Mouse (Mus musculus): Measurements from ENCODE around the gene Asb8. TPM values are rescaled to one million over a fixed set of nuclear protein-coding genes. Genes with fewer than 3 reads are reported as not detected.

Asb8 gene
- total RNA-seq (2022) = 100 to 1,000 TPM; 116 to 127 (median 119) TPM

DNA sequence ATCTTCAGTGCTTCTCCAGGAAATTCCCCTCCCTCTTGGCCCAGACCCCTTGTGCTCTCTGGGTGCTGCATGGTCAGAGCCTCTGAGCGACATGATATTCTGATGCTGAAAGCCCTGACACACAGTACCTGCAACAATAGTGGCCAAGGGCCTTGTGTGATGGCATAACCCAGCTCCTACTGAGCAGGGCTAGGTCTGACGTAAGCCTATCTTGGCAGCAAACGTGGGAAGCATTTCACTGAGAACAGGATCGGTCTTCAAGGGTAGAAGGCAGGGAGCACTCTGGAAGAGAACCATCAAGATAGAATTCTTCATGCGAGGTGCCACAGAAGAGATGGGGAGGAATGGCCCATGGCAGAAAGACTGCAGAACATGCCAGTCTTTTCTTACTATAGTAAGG is at the start of gene Asb8:
Gene Asb8, minus strand, starts transcription at position 101 of the 400 bp plus-strand sequence.
- no peak for DNase-seq (ENCODE audit: low spot score)

DNA sequence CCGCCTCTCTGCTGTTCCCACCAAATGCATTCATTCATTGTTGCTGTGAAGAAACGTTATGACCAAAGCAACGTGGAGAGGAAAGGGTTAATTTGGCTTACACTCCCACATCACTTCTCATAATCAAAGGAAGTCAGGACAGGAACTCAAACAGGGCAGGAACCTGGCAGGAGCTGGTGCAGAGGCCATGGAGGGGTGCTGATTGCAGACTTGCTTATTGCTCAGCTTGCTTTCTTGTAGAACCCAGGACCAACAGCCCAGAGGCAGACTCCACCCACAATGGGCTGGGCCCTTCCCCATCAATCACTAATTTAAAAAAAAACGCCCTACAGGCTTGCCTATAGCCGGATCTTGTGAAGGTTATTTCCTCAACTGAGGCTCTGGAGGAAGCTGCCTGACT is 48.7 kb upstream of the Asb8 start:
- no peak for DNase-seq (ENCODE audit: low spot score)

DNA sequence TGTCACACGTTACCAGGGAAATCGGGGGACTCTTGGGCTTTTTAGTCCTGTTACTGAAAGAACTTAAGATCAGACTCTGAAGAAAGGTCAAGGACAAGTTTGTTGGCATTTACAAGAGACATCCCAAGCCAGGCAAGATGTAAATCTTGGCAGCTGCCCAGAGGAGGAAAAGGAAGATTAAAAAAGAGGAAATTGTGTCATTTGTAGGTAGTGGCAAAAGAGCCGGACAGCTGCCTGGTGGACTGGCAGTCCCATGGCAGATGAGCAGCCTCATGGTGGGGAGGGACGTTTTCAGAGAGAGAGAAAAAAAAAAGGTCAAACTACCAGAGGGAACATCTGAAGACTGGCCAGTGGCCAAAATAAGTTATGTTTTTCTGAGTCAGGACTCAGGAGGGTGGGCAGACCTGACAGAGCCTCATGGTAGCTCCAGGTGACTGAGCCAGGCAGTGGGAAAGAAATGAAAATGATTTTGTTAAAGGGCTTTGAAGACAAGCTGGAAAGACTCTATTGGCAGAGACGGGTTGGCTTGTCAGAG is 48.0 kb upstream of the Asb8 start:
- DNase-seq (ENCODE audit: low spot score) = no peak

DNA sequence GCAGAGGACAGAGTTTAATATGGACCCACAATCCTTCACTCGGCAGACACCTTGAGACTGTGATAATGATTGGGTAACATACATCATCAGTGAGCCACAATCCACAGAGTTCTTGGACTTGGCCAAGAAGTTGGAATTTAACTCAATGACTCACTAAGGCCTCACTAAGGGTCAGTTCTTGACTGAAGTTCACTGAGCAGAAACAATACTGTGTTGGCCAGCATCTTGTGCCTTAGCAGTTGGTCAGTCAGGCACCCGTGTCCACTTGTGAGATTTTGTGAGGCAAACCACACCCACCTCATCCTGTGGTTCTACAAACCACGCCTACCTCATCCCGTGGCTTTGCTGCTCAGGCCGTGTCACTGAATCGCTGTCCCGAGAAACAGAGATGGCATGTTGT is 44.3 kb upstream of the Asb8 start:
- no peak for DNase-seq (ENCODE audit: low spot score)

DNA sequence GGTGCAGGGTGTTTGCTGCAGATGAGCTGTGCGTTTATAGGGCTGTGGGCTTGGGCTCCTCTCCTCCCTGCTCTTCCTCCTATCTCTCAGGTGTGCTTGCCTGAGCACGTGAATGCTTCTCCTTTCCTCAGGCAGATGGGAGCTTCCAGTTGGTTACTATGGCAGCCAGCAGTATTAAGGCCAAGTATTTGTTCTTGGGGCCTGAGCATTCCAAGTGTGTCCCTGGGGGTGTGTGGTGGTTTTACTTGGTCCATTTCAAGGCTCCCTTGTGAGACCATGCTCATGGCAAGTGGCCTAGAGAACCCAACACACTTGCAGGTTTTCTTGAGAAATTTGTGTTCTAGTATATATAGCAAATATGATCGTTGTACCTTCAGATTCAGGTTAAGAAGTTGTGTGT is 30.0 kb upstream of the Asb8 start, which contains the start of gene Olfr288:
Gene Olfr288, minus strand, starts transcription at position 101 of the 400 bp plus-strand sequence.
- DNase-seq (ENCODE audit: low spot score) = no peak

DNA sequence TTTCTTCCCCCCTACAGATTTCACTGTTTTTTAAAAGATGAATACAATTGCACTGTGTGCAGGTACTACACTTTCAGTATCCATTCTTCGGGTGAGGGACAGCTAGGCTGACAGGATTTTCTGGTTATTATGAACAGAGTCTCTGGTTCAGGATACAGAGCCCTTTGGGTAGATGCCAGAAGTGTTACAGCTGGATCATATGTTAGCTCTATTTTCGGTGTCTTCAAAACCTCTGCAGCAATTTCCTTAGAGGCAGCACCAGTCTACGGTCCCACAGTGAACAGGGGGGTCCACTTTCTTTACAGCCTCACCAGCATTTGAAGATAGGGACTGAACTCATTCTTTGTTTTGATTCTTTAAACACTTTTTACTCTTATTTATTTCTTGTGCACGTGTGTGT is 19.0 kb upstream of the Asb8 start:
- no peak for DNase-seq (ENCODE audit: low spot score)

DNA sequence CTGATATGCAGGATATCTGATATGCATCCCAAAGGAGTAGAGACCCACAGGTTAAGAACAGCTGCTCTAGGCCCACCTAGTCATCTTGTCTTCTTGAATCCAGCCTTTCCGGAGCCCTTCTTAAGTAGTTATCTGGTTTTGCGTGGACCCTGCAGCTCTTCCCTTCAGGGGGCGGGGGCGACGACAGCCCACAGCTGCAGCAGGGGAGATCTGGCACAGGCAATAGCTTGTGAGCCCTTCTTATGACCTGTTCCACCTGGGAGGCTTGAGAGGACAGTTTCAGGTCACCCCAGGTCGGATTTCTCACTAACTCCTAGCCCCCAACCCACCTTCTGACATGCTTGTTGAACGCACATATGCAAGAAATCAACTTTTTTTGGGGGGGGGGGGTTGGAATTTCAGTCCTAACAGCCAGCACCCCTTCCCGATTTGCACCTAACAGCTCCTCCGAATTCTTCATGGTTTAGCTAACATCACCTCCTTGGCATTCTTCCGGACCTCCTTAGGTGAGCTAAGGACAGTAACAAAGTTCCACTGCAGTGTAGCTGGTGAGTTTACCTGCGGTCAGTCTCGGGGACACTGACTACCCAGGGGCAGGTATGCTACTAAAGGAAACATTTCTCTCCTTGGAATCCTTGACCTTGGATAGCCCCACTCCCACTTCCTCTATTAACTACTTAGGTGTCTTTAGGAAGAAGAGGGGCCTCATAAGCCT is 16.6 kb upstream of the Asb8 start:
- DNase-seq (ENCODE audit: low spot score) = no peak

DNA sequence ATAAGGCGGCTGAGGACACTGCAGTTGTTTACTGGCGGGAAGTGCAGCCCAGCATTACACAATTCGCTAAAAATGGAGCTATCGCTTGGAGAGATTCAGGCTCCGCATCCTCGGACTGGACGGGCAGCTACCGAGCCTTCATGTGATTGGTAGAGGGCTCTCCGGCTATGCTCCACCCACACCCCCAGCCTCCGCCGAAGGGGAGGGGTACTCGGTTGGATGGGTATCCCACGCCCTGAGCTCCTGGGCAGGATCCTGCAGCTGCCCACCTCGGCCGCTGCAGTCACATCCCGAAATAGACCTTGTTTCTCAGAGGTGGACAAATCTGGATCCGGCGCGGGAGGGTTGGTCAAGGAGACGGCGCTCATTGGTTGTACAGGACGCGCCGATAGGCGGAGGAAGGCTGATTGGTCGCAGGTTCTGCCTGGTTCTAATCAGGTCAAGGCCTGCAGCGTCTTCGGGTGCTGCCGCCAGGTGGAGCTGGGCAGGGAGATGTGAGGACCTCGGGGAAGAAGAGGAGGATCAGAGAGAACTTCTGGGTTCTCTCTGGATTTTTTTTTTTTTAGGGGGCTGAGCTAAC is 15.8 kb upstream of the Asb8 start:
- peak; percentile 95 for DNase-seq (ENCODE audit: low spot score)

DNA sequence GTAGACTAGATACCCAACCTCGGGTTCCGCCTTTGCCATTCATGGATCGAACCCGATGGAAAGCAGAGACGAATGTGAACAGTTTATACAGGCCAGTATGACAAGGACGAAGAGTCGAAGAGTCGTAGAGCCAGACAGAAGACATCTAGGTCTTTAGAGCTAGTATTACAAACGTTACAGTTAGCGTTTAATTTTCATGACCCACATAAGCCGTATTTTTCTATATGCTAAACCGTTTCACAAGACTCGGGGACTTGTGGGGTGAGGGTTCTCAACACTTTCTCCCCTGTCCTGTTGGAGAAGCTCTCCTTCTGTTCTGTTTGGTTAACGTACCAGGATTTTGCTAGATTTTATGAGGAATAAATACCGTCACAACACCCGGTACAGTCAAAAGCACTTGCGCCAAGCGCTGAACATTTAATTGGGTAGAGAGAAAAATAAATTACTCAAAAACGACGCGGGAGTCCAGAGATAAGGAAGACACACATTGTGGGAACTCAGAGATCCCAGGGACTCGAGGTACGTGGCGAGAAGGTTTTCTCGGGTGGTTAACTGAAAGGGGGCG is 15.2 kb upstream of the Asb8 start:
- DNase-seq (ENCODE audit: low spot score) = no peak

DNA sequence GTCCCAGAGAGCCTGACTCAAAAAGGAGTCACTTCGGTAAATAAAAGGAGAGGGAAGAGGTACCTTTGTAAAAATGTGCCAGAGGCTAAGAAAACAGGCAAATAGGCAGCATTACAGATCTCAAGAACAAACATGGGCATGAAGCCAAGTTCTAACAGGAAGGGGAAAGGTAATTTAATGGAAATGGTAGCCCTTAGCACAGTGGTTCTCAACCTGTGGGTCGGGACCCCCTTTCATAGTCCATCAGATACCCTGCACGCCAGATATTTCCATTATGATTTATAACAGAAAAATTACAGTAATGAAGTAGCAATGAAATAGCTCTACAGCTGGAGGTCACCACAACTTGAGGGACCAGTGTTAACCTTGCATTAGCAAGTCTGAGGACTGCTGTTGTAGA is 11.9 kb upstream of the Asb8 start:
- DNase-seq (ENCODE audit: low spot score) = no peak

DNA sequence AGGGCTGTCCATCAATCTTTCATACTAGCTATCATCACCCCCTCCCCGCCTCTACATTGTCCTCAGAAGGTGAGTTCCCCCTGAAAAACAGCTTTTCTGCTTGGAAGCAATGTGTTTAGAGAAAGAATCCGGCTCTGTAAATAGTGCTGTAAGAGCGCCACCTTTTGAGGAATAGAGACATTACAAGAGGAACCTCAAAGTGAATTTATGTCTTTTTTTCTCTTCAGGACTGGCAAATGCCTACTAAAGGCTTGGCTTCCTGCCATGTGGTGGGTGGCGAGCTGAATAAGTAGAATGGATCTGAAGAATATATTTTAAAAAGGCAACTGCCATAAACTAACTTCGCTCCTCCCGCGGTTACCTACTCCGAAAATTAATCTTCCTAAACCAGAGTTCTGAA is 8.4 kb upstream of the Asb8 start:
- DNase-seq (ENCODE audit: low spot score) = peak; percentile 44

DNA sequence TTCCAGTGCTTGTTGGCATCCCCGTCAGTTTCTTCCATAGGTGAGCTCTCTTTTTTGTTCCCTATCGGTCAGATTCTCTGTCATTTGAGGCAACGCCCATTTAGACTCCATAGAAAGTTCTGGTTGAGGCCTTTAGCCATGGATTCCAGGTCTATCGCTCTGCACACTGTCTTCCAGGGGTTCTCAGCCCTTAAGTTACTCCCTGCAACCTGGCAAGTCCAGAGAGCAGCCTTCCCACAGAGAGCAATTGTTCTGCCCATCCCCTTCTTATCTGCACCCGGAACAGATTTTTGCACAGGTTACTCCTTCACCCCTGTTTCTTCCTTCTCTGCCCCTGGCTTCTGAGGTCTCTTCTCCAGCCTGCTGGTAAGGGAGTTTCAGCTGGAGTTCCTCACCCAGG is 6.7 kb upstream of the Asb8 start:
- no peak for DNase-seq (ENCODE audit: low spot score)

DNA sequence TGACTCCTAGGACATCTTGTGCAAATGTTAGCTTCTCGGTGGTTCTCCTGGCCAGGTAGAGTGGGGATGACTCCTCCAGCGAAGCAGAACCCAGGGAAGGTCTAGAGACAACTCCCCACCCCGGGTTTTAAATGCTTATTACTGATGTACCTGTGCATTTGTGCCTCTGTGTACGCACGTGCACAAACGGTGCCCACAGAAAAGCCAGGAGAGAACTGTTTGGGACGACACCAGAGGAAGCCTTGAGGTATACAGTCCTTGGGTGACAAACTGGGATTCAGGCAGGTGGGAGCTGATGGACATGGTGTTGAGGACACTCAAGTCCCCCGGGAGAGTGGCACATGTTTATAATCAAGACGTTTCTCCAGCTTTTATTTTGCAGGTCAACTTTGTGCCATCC is 5.5 kb upstream of the Asb8 start:
- DNase-seq (ENCODE audit: low spot score) = no peak

DNA sequence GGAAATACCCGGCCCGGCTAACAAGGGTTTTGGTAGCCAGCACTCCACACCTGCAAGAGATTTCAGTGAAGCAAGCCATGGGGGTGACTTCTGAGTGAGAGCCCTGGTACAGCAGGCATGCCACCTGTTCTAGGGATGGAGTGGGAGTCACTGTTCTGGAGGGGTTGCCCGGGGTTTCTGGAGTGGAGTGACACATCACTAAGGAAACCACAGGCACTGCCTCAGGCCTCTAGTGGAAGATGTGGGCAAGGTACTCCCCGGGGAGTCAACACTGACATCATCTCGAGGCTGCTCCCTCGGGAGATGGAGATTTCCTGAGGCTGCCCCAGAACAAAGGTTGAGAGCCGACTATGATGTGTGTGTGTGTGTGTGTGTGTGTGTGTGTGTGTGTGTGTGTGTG is 4.9 kb upstream of the Asb8 start:
- no peak for DNase-seq (ENCODE audit: low spot score)

DNA sequence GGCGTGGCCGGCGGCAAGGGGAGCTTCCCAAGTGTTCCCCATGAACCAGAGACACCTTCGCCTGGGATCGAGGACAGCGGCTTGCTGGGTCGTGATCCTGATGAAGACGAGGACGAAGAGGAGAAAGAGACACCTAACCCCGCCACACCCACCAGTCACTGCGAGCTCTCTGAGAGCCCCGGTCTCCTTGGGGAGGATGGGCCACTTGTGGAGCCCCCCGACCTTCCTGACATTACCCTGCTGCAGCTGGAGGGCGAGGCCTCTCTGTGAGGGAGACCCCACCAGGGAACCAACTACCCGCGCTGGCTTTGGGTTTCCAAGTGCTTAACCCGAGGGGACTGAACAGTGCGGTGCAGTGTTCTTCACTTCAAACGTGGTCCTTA is 3.2 kb upstream of the Asb8 start:
- no peak for DNase-seq (ENCODE audit: low spot score)

DNA sequence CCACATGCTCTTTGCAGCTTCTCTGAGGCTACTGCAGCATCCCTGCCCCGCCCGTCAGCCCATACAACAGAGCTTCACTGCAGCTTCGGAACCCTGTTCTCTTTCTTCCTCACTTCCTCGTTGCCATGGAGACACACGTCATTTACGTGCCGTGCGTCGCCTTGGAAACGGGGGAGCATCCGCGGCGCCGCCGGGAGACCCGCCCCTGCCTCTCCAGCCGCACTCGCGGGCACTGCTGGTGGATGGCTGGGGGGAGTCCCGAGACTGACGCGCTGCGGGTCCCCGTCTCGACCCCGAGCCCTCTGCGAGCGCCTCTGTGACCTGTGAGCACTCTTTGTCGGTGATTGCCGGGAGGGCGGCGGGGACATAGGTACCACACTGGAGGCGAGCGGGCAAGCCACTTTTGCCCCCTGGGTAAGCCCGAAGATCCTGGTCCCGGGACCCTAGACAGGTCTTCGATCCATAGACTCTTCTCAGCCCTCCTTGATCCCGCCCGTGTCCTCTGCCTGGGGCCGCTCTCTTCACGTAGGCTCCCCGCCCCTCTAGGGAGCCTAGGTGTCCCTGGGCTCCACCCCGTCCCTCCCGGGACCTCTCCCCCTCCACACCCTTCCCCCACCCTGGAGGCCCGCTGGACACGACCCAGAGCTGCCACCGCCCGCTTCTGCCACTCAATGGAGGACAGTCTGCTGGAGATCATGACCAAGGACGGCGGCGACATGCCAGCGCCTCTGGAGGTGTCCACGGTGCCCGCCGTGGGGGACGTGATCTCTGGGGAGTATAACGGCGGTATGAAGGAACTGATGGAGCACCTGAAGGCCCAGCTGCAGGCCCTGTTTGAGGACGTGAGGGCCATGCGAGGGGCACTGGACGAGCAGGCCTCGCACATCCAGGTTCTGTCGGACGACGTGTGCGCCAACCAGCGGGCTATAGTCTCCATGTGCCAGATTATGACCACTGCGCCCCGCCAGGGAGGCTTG is 2.5 kb upstream of the Asb8 start:
- peak; percentile 62 for DNase-seq (ENCODE audit: low spot score)

DNA sequence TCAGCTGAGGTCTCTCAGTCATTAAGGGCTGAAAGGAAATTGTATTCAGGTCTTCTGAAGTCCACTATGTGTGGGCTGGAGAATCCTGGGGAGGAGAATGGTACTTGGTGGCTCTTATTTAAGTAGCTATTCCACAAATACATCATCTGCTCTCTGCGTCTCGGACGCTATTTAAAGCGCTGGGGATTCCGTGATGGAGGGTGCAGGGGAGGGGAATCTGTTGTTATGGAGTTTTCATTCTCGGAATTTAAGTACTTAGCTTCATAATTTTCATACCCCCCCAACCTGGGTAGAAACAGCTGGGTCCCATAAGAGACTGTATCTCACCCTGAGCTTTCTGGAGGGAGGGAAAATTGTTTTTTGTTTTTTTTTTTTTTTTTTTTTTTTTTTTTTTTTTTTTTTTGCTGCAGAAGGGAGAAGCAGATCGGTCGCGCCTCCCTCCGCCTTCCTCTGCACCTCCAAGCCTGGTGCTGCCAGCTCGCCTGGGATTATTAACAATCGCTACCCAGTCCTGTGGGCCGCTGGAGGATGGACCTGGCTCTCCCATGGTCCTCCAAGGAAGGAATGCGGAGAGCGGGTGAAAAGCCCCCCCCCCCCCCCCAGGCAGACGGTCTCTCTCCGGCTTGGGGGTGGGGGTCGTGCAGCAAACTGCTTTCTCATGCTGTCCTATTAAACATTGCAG is 1.7 kb upstream of the Asb8 start, which contains the start of gene Ccdc184:
Gene Ccdc184, plus strand, starts transcription at position 196 of the 682 bp plus-strand sequence.
- DNase-seq (ENCODE audit: low spot score) = no peak

DNA sequence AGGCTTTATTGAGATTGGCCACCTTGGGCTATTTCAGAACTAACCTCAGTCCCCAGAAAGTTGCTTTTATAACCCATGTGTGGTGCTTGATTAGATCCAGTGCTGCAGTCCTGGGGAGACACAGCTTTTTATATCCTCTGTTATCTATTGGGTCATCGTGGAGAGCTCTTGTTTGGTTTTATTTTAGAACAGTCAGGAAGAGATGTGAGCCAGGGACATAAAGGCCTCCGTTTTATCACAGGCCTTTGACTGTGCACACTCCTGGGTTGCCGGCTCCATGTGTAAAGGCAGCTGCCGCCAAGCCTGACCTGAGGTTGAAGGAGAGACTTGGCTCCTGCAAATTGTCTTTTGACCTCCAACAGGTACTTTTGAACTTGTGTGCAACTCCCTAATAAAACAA is 2.9 kb downstream of the Asb8 start:
- DNase-seq (ENCODE audit: low spot score) = peak; percentile 23

DNA sequence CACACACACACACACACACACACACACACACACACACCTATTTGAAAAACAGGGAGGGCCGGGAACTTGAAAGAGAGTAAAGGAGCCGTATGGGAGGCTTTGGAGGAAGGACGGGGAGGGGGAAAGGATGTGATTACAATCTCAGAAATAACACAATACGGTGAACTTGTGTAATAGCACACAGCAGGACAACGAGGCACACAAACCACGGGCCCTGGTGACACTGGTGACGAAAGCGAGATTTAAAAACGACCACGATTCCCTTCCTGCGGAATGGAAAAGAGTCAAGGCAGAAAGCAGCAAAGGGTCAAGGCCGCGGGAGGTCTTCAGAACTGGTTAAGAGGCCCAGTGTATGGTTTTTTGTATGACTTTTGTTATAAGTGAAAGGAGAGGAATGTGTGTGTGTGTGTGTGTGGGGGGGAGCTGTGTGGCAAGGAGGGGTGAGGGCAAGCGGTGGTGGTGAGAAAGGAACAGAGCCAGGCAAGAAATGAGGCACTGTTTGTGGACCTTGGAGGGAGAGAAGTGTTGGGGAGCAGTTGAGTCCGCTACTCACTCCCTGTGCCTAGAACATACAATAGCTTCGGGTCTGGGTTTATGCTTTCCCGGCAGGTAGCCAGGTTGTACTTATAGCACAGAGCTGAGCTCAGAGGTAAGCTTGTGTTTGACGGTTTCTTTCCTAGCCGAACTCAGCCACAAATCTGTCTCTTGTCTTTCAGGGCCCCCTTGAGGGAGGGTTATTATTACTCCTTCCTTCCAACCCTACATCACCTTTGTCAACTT is 4.2 kb downstream of the Asb8 start:
- no peak for DNase-seq (ENCODE audit: low spot score)

DNA sequence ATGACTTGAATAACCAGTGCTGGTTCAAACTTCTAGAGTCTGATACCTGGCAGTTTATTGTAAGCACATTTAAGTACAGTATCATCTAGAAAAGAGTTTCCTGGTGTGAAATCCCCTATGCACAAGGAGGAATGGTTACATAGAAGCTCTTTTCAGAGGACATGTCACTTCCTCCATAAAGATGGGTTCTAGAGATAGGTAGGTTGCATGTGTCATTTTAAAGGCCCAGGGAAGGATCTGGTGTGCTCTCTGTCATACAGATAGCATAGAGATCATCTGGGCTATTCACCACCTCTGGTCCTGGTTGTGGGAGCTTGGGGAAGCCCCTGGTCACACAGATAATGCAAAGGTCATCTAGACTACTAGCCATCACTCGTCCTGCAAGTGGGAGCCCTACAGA is 8.2 kb downstream of the Asb8 start:
- no peak for DNase-seq (ENCODE audit: low spot score)

All from heart, adult 8-10 months (tissue).